Mouse (Mus musculus) CH12.LX (cell line): ENCODE measurements around the gene 4930469K13Rik. TPM values are rescaled to one million over a fixed set of nuclear protein-coding genes. Genes with fewer than 3 reads are reported as not detected.

Experiments
- DNase-seq: peaks from one replicate; pipeline ENCODE4 v3.0.0-alpha.2; 2013; ENCODE audit errors: extremely low read depth
- H3K27ac ChIP-seq: 2 replicates; pipeline ENCODE4 v1.5.1; 2012; ENCODE audit warnings: low read depth, mild to moderate bottlenecking, control low read depth, moderate library complexity; ENCODE audit not compliant: insufficient read depth
- H3K27me3 ChIP-seq: replicated peaks from 2 replicates; pipeline ENCODE3; 2012; ENCODE audit warnings: inconsistent platforms
- H3K36me3 ChIP-seq, 2 experiments: replicated peaks in 1 of 2; 2 replicates each; pipeline versions ENCODE3 to v1.6.1; 2012; ENCODE audit warnings: inconsistent platforms in 1 of 2, low read length in 1 of 2, mild to moderate bottlenecking in 1 of 2, mixed read lengths in 1 of 2, moderate library complexity in 1 of 2; ENCODE audit not compliant: control insufficient read depth in 1 of 2, insufficient read depth in 1 of 2
- H3K4me1 ChIP-seq, 2 experiments: 2 replicates each; pipeline ENCODE4 v1.6.1; 2012; ENCODE audit warnings: inconsistent platforms in 1 of 2, moderate library complexity in 1 of 2; ENCODE audit not compliant: insufficient read depth in 2 of 2, control insufficient read depth in 1 of 2
- H3K4me2 ChIP-seq: 2 replicates; pipeline ENCODE4 v1.6.1; 2012; ENCODE audit warnings: low read depth, mild to moderate bottlenecking, control low read depth; ENCODE audit not compliant: poor library complexity, insufficient read depth, severe bottlenecking
- H3K4me3 ChIP-seq, 3 experiments: fragments of 150-350 bp in 1 of 3; sonication (generic) in 1 of 3; replicated peaks in 1 of 3; 2 replicates each; pipeline versions ENCODE3 to v1.5.1; 2011 to 2012; ENCODE audit warnings: low read depth in 2 of 3, low read length in 2 of 3, mild to moderate bottlenecking in 2 of 3, moderate library complexity in 2 of 3, control low read depth in 1 of 3, improper control_type of control experiment in 1 of 3, inconsistent platforms in 1 of 3, mixed read lengths in 1 of 3; ENCODE audit not compliant: poor library complexity in 1 of 3
- H3K79me2 ChIP-seq: replicated peaks from 2 replicates; pipeline ENCODE4 v1.6.1; 2012; ENCODE audit warnings: mild to moderate bottlenecking, moderate library complexity; ENCODE audit not compliant: control insufficient read depth, poor library complexity, insufficient read depth, severe bottlenecking; ENCODE audit errors: extremely low read depth
- H3K9ac ChIP-seq: 2 replicates; pipeline ENCODE4 v1.6.1; 2012; ENCODE audit warnings: low read depth, mild to moderate bottlenecking, control low read depth, moderate library complexity; ENCODE audit not compliant: insufficient read depth
- H3K9me3 ChIP-seq: replicated peaks from 2 replicates; pipeline ENCODE3; 2012; ENCODE audit warnings: low read length, inconsistent platforms, mixed read lengths
- BHLHE40 ChIP-seq: IDR thresholded peaks from 2 replicates; pipeline ENCODE4 v1.6.1; 2011; ENCODE audit warnings: mild to moderate bottlenecking, low read depth, low read length, improper control_type of control experiment
- CHD1 ChIP-seq: IDR thresholded peaks from 2 replicates; pipeline ENCODE4 v1.6.1; 2012; ENCODE audit warnings: low read depth, low read length, improper control_type of control experiment, inconsistent platforms
- CHD2 ChIP-seq: IDR thresholded peaks from 2 replicates; pipeline ENCODE4 v1.6.1; 2011; ENCODE audit warnings: low read length, improper control_type of control experiment
- CTCF ChIP-seq, 2 experiments: IDR thresholded peaks in 1 of 2; conservative IDR thresholded peaks in 1 of 2; 2 replicates each; pipeline ENCODE4 v1.5.1; 2011 to 2012; ENCODE audit warnings: low read depth in 2 of 2, low read length in 2 of 2, improper control_type of control experiment in 1 of 2, inconsistent platforms in 1 of 2, mild to moderate bottlenecking in 1 of 2, moderate library complexity in 1 of 2
- E2F4 ChIP-seq: IDR thresholded peaks from 2 replicates; pipeline ENCODE4 v1.6.1; 2011; ENCODE audit warnings: low read depth, low read length, improper control_type of control experiment; ENCODE audit not compliant: insufficient replicate concordance
- ELF1 ChIP-seq: IDR thresholded peaks from 2 replicates; pipeline ENCODE4 v1.6.1; 2014; ENCODE audit warnings: low read depth, mild to moderate bottlenecking, inconsistent platforms, low read length, improper control_type of control experiment
- ETS1 ChIP-seq: conservative IDR thresholded peaks from 2 replicates; pipeline ENCODE4 v1.6.1; 2012; ENCODE audit warnings: low read depth, mild to moderate bottlenecking, inconsistent platforms, low read length, improper control_type of control experiment, moderate library complexity
- KAT2A ChIP-seq: IDR thresholded peaks from 2 replicates; pipeline ENCODE4 v1.6.1; 2012; ENCODE audit warnings: low read length, improper control_type of control experiment, inconsistent platforms; ENCODE audit not compliant: insufficient replicate concordance
- NELFE ChIP-seq: IDR thresholded peaks from 2 replicates; pipeline ENCODE4 v1.6.1; 2011; ENCODE audit warnings: low read depth, low read length, improper control_type of control experiment
- NRF1 ChIP-seq: IDR thresholded peaks from 2 replicates; pipeline ENCODE4 v1.6.1; 2014; ENCODE audit warnings: low read depth, mild to moderate bottlenecking, inconsistent platforms, low read length, improper control_type of control experiment, moderate library complexity
- PAX5 ChIP-seq: IDR thresholded peaks from 2 replicates; pipeline ENCODE4 v1.6.1; 2012; ENCODE audit warnings: low read length, inconsistent platforms, mixed read lengths
- RAD21 ChIP-seq: IDR thresholded peaks from 2 replicates; pipeline ENCODE4 v1.6.1; 2011; ENCODE audit warnings: low read depth, mild to moderate bottlenecking, low read length, improper control_type of control experiment, moderate library complexity
- SIN3A ChIP-seq: IDR thresholded peaks from 2 replicates; pipeline ENCODE4 v1.6.1; 2012; ENCODE audit warnings: low read length, improper control_type of control experiment, inconsistent platforms
- SMC3 ChIP-seq: IDR thresholded peaks from 2 replicates; pipeline ENCODE4 v1.6.1; 2011; ENCODE audit warnings: low read depth, low read length, improper control_type of control experiment
- TBP ChIP-seq: conservative IDR thresholded peaks from 2 replicates; pipeline ENCODE4 v1.6.1; 2011; ENCODE audit warnings: low read depth, low read length, improper control_type of control experiment
- TCF12 ChIP-seq: IDR thresholded peaks from 2 replicates; pipeline ENCODE4 v1.6.1; 2014; ENCODE audit warnings: low read depth, mild to moderate bottlenecking, inconsistent platforms, low read length, improper control_type of control experiment
- USF2 ChIP-seq: conservative IDR thresholded peaks from 2 replicates; pipeline ENCODE4 v1.6.1; 2011; ENCODE audit warnings: low read depth, low read length, improper control_type of control experiment
- dilution Hi-C: fragments of 300-500 bp; cut with MboI; formaldehyde crosslinking; loops from 2 replicates; pipeline ENCODE4 v1.14.3; 2020; ENCODE audit warnings: low sequenced_read_pairs; ENCODE audit not compliant: extremely low pct_unique_long_range_greater_than_20kb, extremely low pct_ligation_motif_present
- in situ Hi-C: fragments of 300-500 bp; cut with MboI; formaldehyde crosslinking; loops from 3 replicates; pipeline ENCODE4 v1.14.3; 2019; ENCODE audit warnings: low sequenced_read_pairs, low pct_ligation_motif_present, low pct_unique_long_range_greater_than_20kb, mixed read lengths
- polyA plus RNA-seq: library from polyadenylated mRNA; unstranded; fragments of >175 nt; gene quantifications from 2 replicates; pipeline ENCODE4 v1.2.1, GENCODE M21; 2012; ENCODE audit warnings: low read depth; ENCODE audit not compliant: insufficient read length
- total RNA-seq, 2 experiments: library from RNA; depleted of rRNA; stranded (reverse); fragments of 300-350 nt in 1 of 2; fragments of >200 nt in 1 of 2; gene quantifications; 2 replicates each; pipeline ENCODE4 v1.2.3; 2012 to 2014

Gene 4930469K13Rik
- total and polyA plus RNA-seq, 3 experiments, result not detected

- Histone ChIP-seq H3K36me3 (no peaks in the 10 kb centered on the region), H3K27ac (no peak overlapping the region), H3K4me1 (peaks cover 0 to 5% of the 10 kb centered on the region in 2 experiments; a peak in 1 of 4 replicates), H3K27me3 (no peaks in the 10 kb centered on the region), H3K79me2 (no peaks in the 10 kb centered on the region), H3K9ac (no peak overlapping the region), H3K4me3 (no peak overlapping the region), H3K9me3 (no peaks in the 10 kb centered on the region), H3K4me2 (no peak overlapping the region)
- DNase-seq, result no peak
- dilution Hi-C loops, result no loop called here
- in situ Hi-C loops, result no loop called here
- TF ChIP-seq RAD21 (peak; percentile 26), ETS1 (no peak), CTCF (conservative IDR thresholded peaks at IDR 0.05 in 1 of 2, IDR thresholded peaks at IDR 0.05 in 1 of 2; ENCODE audit: low read depth in 2 of 2, low read length in 2 of 2) (peak in 1 of 2 experiments; percentile 21; a peak in 1 of 4 replicates)
Measured at GRCm38 (mm10) chr11:33993496-33993895, 104.9 kb downstream of the 4930469K13Rik start.

- no peak for TF ChIP-seq BHLHE40
- no peak for TF ChIP-seq NRF1
- TF ChIP-seq ETS1, result no peak
- TF ChIP-seq CHD2, result no peak
- TF ChIP-seq ELF1, result no peak
- no peak for TF ChIP-seq TBP
- TF ChIP-seq SIN3A, result no peak
- no peak for DNase-seq
- H3K9me3 ChIP-seq, result no peaks in the 10 kb centered on the region
- peaks cover 0 to 3% of the 10 kb centered on the region in 2 experiments; a peak in 1 of 4 replicates for H3K4me1 ChIP-seq
- no peak within 1 kb of the TSS for H3K4me2 ChIP-seq
- dilution Hi-C loops (no loop called here), in situ Hi-C loops (no loop called here)
- H3K4me3 ChIP-seq, result no peak within 1 kb of the TSS
- H3K27ac ChIP-seq, result no peak within 1 kb of the TSS
- H3K36me3 ChIP-seq, result no peaks in the 10 kb centered on the region
- no peaks in the 10 kb centered on the region for H3K79me2 ChIP-seq
- H3K27me3 ChIP-seq, result no peaks in the 10 kb centered on the region
- no peak within 1 kb of the TSS for H3K9ac ChIP-seq
Measured at GRCm38 (mm10) chr11:33992938-33993337, 105.4 kb downstream of the 4930469K13Rik start, which contains the start of gene Kcnip1. Kcnip1 (minus strand) TSS chr11:33993152.

- Histone ChIP-seq H3K36me3 (no peaks in the 10 kb centered on the region), H3K27me3 (no peaks in the 10 kb centered on the region), H3K4me2 (no peak overlapping the region), H3K4me3 (no peak overlapping the region), H3K4me1 (no peaks in the 10 kb centered on the region), H3K27ac (no peak overlapping the region), H3K9me3 (no peaks in the 10 kb centered on the region), H3K9ac (no peak overlapping the region), H3K79me2 (no peaks in the 10 kb centered on the region)
- in situ Hi-C loops (no loop called here), dilution Hi-C loops (no loop called here)
- TF ChIP-seq TCF12 (no peak), E2F4 (no peak), CTCF (conservative IDR thresholded peaks at IDR 0.05 in 1 of 2, IDR thresholded peaks at IDR 0.05 in 1 of 2; ENCODE audit: low read depth in 2 of 2, low read length in 2 of 2) (no peak), CHD2 (no peak), BHLHE40 (no peak), KAT2A (no peak), PAX5 (no peak), SMC3 (no peak), CHD1 (no peak), NELFE (no peak), TBP (no peak), USF2 (no peak), ETS1 (no peak)
- no peak for DNase-seq
Measured at GRCm38 (mm10) chr11:33990002-33990401, 108.4 kb downstream of the 4930469K13Rik start.
